Mouse (Mus musculus) kidney, postnatal 0 days (tissue): ENCODE results near the gene Acp2. TPM values are rescaled to one million over a fixed set of nuclear protein-coding genes. Genes with fewer than 3 reads are reported as not detected.

Source experiments
- ATAC-seq: fragments of 200-750 bp; cut with Nextera tagmentation; replicated peaks from 2 replicates; pipeline ENCODE4 v1.8.0; 2017; ENCODE audit warnings: low read depth, moderate number of reproducible peaks, moderate TSS enrichment, moderate library complexity; ENCODE audit not compliant: low FRiP score
- DNase-seq: peaks from one replicate; pipeline ENCODE4 v3.0.0-alpha.2; 2016; ENCODE audit warnings: low spot score
- H3K27ac ChIP-seq: fragments of 300-500 bp; sonication (generic); 2 replicates; pipeline ENCODE4 v1.5.1; 2014; ENCODE audit warnings: mild to moderate bottlenecking
- H3K27me3 ChIP-seq: fragments of 300-500 bp; sonication (generic); 2 replicates; pipeline ENCODE4 v1.6.1; 2014; ENCODE audit warnings: low read length, mixed read lengths; ENCODE audit not compliant: insufficient read depth
- H3K36me3 ChIP-seq: fragments of 300-500 bp; sonication (generic); 2 replicates; pipeline ENCODE4 v1.6.1; 2014; ENCODE audit warnings: low read length, mixed read lengths; ENCODE audit not compliant: insufficient read depth
- H3K4me1 ChIP-seq: fragments of 300-500 bp; sonication (generic); replicated peaks from 2 replicates; pipeline ENCODE4 v1.6.1; 2014; ENCODE audit warnings: antibody characterized with exemption, low read length, mixed read lengths; ENCODE audit not compliant: insufficient read depth
- H3K4me2 ChIP-seq: fragments of 300-500 bp; sonication (generic); 2 replicates; pipeline ENCODE4 v1.6.1; 2014; ENCODE audit warnings: mild to moderate bottlenecking, low read length, moderate library complexity, mixed read lengths
- H3K4me3 ChIP-seq: fragments of 300-500 bp; sonication (generic); replicated peaks from 2 replicates; pipeline ENCODE4 v1.5.1; 2014; ENCODE audit warnings: low read depth, low read length
- H3K9ac ChIP-seq: fragments of 300-500 bp; sonication (generic); 2 replicates; pipeline ENCODE4 v1.6.1; 2014; ENCODE audit warnings: low read depth, low read length
- H3K9me3 ChIP-seq: fragments of 300-500 bp; sonication (generic); replicated peaks from 2 replicates; pipeline ENCODE4 v1.6.1; 2016; ENCODE audit warnings: low read length, inconsistent platforms, mixed read lengths
- CTCF ChIP-seq: IDR thresholded peaks from 2 replicates; pipeline ENCODE4 v1.5.1; 2016; ENCODE audit warnings: antibody characterized with exemption, low read depth, mild to moderate bottlenecking, moderate library complexity
- WGBS: fragments of 180-500 bp; shearing (Covaris S2); extraction: QIAGEN DNeasy Blood & Tissue Kit; methylation state at CpG from one replicate; pipeline ENCODE4 v1.1.7; 2014; 5-methylcytosine and 5-hydroxymethylcytosine counted together
- polyA plus RNA-seq: library from polyadenylated mRNA; unstranded; fragments of >200 nt; fragmentation: Nextera tagmentation; extraction: Ambion mirVana; gene quantifications from 2 replicates; pipeline ENCODE4 v1.2.1, GENCODE M21; 2015

Acp2 gene
- polyA plus RNA-seq, 1 experiment from 2014 or later: 22.4 TPM

DNA sequence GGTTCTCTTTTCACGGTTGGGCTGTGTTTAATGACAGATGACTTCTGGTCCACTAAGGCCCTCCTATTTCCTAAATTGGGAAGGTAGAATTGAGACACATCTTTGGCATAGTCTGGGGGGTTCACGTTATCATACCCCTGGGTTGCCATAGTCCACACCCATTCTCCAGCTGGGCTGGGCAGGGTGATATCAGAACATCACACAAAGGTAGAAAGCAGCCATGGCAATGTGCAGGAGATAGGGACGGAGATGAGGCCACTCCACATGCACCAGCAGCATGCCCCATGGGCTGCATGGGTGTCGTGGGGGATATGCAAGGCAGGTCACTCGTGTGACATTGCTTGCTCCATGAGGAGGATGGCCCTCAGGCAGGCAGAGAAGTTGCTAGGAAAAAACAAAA is 39.2 kb upstream of the Acp2 start:
- Histone ChIP-seq H3K27me3 (no peaks in the 10 kb centered on the region), H3K27ac (no peak overlapping the region), H3K36me3 (0 out of 2 replicates have a peak, but pooled peaks cover 23% of the 10 kb centered on the region), H3K9ac (no peak overlapping the region), H3K4me1 (no peaks in the 10 kb centered on the region), H3K9me3 (no peaks in the 10 kb centered on the region), H3K4me2 (no peak overlapping the region), H3K4me3 (no peak overlapping the region)
- DNase-seq (no peak), ATAC-seq (no peak)
- 79% methylated on average over 5 of the region's 5 CpGs for WGBS
- TF ChIP-seq CTCF: no peak

DNA sequence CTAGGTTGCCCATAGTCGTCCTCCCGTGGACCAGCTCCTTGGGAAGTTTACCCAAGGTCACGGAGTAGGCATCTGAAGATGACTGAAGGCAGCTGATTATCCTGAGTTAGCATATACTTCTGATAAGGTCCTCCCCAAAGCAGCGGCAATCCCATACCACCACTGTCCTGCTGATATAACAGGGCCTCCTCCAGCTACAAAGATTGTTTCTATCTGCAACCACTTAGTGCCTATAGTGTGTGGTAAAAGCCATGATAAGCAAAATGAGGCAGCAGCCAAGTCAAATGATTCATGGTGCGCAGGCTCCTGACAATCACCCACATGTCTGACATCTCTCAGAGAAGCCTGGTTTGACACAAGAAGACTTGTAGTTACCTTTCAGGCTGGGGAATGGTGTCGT is 37.7 kb upstream of the Acp2 start:
- H3K4me1 ChIP-seq: no peaks in the 10 kb centered on the region
- WGBS: 88% methylated on average over 6 of the region's 6 CpGs
- H3K9me3 ChIP-seq: no peaks in the 10 kb centered on the region
- H3K27ac ChIP-seq: no peak overlapping the region
- no peak overlapping the region for H3K4me2 ChIP-seq
- no peaks in the 10 kb centered on the region for H3K27me3 ChIP-seq
- TF ChIP-seq CTCF: no peak
- H3K36me3 ChIP-seq: peaks cover 25% of the 10 kb centered on the region; the same call in 1 of the 2 replicates
- no peak for DNase-seq
- no peak overlapping the region for H3K4me3 ChIP-seq
- no peak overlapping the region for H3K9ac ChIP-seq
- no peak for ATAC-seq

DNA sequence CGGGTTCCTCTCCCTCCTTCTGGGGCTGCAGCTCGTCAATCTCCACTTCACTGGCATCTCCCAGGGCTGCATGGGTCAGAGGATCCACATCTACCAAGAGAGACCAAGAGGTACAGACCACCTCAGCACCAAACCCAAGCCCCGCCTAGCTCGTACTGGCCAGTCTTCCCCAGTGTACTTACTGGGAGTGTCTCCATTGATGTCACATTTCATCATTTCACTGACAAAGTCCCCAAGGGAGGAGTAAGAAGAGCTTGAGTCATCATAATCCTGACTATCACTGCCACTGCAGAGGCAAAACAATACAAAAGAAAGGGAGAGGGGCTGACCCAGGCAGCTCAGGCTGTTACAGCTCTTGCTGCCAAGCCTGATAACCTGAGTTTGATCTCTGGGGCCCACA is 35.1 kb upstream of the Acp2 start:
- H3K9me3 ChIP-seq: no peaks in the 10 kb centered on the region
- ATAC-seq (no peak), DNase-seq (no peak)
- H3K4me1 ChIP-seq: no peaks in the 10 kb centered on the region
- no peak overlapping the region for H3K4me2 ChIP-seq
- no peak overlapping the region for H3K27ac ChIP-seq
- H3K27me3 ChIP-seq: no peaks in the 10 kb centered on the region
- no peak overlapping the region for H3K4me3 ChIP-seq
- no peak overlapping the region for H3K9ac ChIP-seq
- TF ChIP-seq CTCF: no peak
- WGBS: 68% methylated on average over 4 of the region's 4 CpGs
- H3K36me3 ChIP-seq: peaks cover 16% of the 10 kb centered on the region; the same call in 1 of the 2 replicates

DNA sequence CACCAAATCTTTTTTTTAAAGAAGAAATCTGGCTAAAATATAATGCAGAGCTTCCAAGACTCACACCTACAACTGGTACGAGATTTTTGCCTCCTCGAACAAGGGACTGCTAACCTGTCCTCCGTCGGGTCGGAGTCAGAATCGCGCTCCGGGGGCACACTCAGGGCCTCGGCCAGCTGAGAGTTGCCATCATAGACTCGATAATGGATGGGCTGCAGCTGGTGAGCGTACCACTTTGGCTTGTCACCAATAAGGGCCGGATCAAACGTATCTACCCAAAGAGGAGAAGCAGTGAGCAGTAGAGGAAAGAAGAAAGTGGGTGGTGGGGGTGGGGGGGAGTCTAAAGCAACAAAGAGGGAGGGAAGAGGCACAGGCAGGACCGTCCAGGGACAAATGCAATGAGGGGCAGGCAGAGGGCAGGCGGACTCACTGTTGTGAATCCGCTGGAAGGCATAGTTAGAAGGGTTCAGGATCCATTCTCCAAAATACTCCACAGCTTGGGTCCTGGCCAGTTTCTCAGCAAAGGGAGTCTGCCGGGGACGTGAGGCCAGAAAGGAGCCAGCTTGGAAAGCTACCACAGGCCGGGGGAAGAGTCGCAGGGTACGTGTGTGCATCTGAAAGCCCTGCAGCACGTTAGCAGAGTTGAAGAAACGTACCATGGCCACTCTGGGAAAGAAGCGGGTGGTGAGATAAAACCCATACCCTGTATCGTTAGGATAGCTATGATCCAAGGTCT is 32.9 kb upstream of the Acp2 start:
- no peak for ATAC-seq
- H3K9me3 ChIP-seq: no peaks in the 10 kb centered on the region
- H3K27ac ChIP-seq: no peak overlapping the region
- DNase-seq: no peak
- H3K9ac ChIP-seq: no peak overlapping the region
- no peak overlapping the region for H3K4me2 ChIP-seq
- 85% methylated on average over 25 of the region's 25 CpGs for WGBS
- no peaks in the 10 kb centered on the region for H3K4me1 ChIP-seq
- H3K27me3 ChIP-seq: no peaks in the 10 kb centered on the region
- H3K4me3 ChIP-seq: no peak overlapping the region
- TF ChIP-seq CTCF: no peak
- peaks cover 14% of the 10 kb centered on the region; the same call in 1 of the 2 replicates for H3K36me3 ChIP-seq

DNA sequence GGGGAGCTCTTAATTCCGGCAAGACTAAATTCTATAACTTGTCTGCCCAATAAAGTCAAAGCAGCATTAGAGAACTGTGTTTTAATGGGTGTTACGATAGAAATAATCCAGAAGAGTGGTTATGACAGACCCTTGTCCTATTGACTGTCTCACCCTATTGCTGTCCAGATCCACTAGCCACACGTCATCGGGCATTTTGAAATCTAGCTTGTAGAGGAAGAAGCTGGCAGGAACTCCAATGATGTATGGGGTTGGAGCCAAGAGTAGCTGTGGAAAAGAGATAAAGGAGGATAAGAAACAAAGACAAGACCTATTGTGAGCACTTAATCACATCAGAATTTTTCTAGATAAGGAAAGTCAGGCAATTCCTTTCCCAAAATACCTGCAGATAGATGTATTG is 27.2 kb upstream of the Acp2 start:
- WGBS: 91% methylated on average over 4 of the region's 4 CpGs
- no peak overlapping the region for H3K9ac ChIP-seq

DNA sequence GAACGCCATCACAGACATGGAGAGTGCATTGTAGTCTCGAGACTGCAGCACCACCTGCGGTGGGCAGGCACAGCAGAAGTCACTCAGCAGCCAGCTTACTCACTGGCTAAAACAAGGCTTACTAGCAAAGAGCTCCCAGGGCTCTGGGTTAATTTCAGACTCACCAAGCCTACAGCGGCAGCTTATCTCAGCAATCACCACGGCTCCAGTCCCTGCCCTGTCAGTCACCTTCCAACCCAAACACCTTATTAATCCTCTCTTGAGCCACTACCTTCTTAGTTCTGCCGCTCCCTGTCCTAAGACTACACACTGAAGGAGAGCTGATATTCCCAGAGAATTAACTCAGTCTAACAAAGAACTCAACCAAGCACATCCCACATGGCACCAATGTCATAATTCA is 26.5 kb upstream of the Acp2 start:
- TF ChIP-seq CTCF: no peak
- H3K27ac ChIP-seq: no peak overlapping the region
- no peak for ATAC-seq

More for the DNA sequence above, 27.2 kb upstream of the Acp2 start:
- H3K27me3 ChIP-seq: no peaks in the 10 kb centered on the region
- H3K4me3 ChIP-seq: no peak overlapping the region
- DNase-seq: no peak
- no peak overlapping the region for H3K27ac ChIP-seq
- no peaks in the 10 kb centered on the region for H3K36me3 ChIP-seq
- ATAC-seq: no peak
- TF ChIP-seq CTCF: no peak
- H3K9me3 ChIP-seq: no peaks in the 10 kb centered on the region
- no peak overlapping the region for H3K4me2 ChIP-seq
- no peaks in the 10 kb centered on the region for H3K4me1 ChIP-seq

More for the DNA sequence above, 26.5 kb upstream of the Acp2 start:
- no peaks in the 10 kb centered on the region for H3K9me3 ChIP-seq
- DNase-seq: no peak
- no peak overlapping the region for H3K9ac ChIP-seq
- H3K27me3 ChIP-seq: no peaks in the 10 kb centered on the region
- no peaks in the 10 kb centered on the region for H3K4me1 ChIP-seq
- WGBS: 82% methylated on average over 6 of the region's 6 CpGs
- H3K4me2 ChIP-seq: no peak overlapping the region
- no peak overlapping the region for H3K4me3 ChIP-seq
- H3K36me3 ChIP-seq: no peaks in the 10 kb centered on the region
